Mouse (Mus musculus): ENCODE measurements at regions not wholly inside any gene's neighbourhood (a gene's known extent, or its start where the extent isn't known, plus 50 kb on each side); places are given as distances from the start of the nearest gene placed in this dataset.

DNA sequence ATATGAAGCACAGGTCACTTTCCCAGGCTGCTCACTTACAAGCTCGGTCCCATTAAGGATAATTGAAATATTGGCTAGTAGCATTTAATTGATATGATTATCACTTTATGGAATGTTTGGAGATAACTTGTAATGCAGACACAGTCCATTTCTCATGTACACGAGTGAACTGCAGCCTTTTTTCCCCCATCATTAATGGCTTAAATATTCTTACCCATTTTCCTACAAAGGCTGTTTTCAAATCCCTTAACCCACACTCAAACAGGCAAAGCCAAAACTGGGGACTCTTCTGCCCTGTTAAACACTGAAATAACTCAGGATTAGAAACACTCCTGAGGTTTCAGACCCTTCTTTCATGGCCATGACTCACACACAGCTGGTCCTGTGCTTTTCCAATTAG lies 649.2 kb upstream of the Tenm3 start:
- Histone ChIP-seq H3K27me3 (replicated peaks; ENCODE audit: control insufficient read depth, insufficient read depth, low read length) (no peaks in the 10 kb centered on the region), H3K4me1 (replicated peaks; ENCODE audit: control insufficient read depth, insufficient read depth, low read length) (no peaks in the 10 kb centered on the region), H3K27ac (ENCODE audit: low read depth, low read length) (no peak overlapping the region), H3K9me3 (ENCODE audit: control insufficient read depth) (no peaks in the 10 kb centered on the region), H3K36me3 (ENCODE audit: control insufficient read depth, insufficient read depth) (no peaks in the 10 kb centered on the region), H3K4me2 (replicated peaks; ENCODE audit: low read depth) (no peak overlapping the region), H3K4me3 (ENCODE audit: low read depth, low read length) (no peak overlapping the region), H3K9ac (ENCODE audit: low read depth, low read length) (no peak overlapping the region)
- TF ChIP-seq CTCF (IDR thresholded peaks at IDR 0.05; ENCODE audit: low read depth) = no peak
- 67% methylated on average over 2 of the region's 2 CpGs for WGBS
- no peak for ATAC-seq

- 83% methylated on average over 4 of the region's 4 CpGs for WGBS
These were observed 641.5 kb upstream of the Tenm3 start for GRCm38 (mm10) chr8:49485284-49485683.

GRCm38 (mm10) chr8:49481476-49481992 lies 637.8 kb upstream of the Tenm3 start:
- Histone ChIP-seq H3K9me3 (ENCODE audit: control insufficient read depth) (no peaks in the 10 kb centered on the region), H3K36me3 (ENCODE audit: control insufficient read depth, insufficient read depth) (no peaks in the 10 kb centered on the region), H3K4me2 (replicated peaks; ENCODE audit: low read depth) (no peak overlapping the region), H3K27me3 (replicated peaks; ENCODE audit: control insufficient read depth, insufficient read depth, low read length) (no peaks in the 10 kb centered on the region), H3K27ac (ENCODE audit: low read depth, low read length) (no peak overlapping the region), H3K4me3 (ENCODE audit: low read depth, low read length) (no peak overlapping the region), H3K9ac (ENCODE audit: low read depth, low read length) (no peak overlapping the region), H3K4me1 (replicated peaks; ENCODE audit: control insufficient read depth, insufficient read depth, low read length) (no peaks in the 10 kb centered on the region)
- no peak for ATAC-seq
- TF ChIP-seq CTCF (IDR thresholded peaks at IDR 0.05; ENCODE audit: low read depth) = no peak
- 73% methylated on average over 6 of the region's 6 CpGs for WGBS

More at GRCm38 (mm10) chr8:49485284-49485683, 641.5 kb upstream of the Tenm3 start:
- no peak overlapping the region for H3K4me2 ChIP-seq (replicated peaks; ENCODE audit: low read depth)
- H3K27me3 ChIP-seq (replicated peaks; ENCODE audit: control insufficient read depth, insufficient read depth, low read length) = no peaks in the 10 kb centered on the region
- ATAC-seq = no peak
- H3K36me3 ChIP-seq (ENCODE audit: control insufficient read depth, insufficient read depth) = no peaks in the 10 kb centered on the region
- no peaks in the 10 kb centered on the region for H3K9me3 ChIP-seq (ENCODE audit: control insufficient read depth)
- H3K27ac ChIP-seq (ENCODE audit: low read depth, low read length) = no peak overlapping the region
- no peaks in the 10 kb centered on the region for H3K4me1 ChIP-seq (replicated peaks; ENCODE audit: control insufficient read depth, insufficient read depth, low read length)
- H3K4me3 ChIP-seq (ENCODE audit: low read depth, low read length) = no peak overlapping the region
- TF ChIP-seq CTCF (IDR thresholded peaks at IDR 0.05; ENCODE audit: low read depth) = no peak
- H3K9ac ChIP-seq (ENCODE audit: low read depth, low read length) = no peak overlapping the region

DNA sequence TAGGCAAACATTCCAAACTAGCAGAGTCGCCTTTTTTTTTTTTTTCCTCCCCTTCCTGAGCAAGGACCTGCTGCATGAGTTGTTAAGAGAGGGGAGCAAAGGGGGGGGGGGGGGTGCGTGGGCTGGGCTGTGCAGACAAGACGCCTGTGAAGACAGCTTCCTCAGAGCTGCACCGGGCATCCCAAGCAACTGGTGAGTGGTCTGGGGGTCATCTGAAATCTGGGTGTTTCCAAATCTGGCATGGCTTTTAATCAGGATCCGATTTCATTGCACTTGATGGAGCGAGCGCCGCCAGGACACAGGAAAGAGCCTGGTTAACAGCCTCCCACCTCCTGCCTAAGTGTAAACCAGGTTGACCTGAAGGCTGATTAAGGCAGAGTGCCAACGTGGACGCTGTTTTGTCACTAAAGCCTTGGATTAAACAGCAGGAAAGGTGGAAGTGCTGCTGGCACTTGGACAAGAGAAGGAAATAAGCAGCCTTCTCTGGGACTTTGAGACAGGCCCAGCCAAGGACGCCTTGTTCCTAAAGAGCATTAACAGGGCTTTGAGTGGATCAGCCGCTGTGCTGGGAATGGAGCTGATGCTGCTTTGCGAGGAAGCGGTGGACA lies 622.3 kb upstream of the Tenm3 start:
- Histone ChIP-seq H3K9me3 (ENCODE audit: control insufficient read depth) (no peaks in the 10 kb centered on the region), H3K4me3 (ENCODE audit: low read depth, low read length) (no peak overlapping the region), H3K36me3 (ENCODE audit: control insufficient read depth, insufficient read depth) (no peaks in the 10 kb centered on the region), H3K4me2 (replicated peaks; ENCODE audit: low read depth) (peak overlapping the region; percentile 18; the same call in 1 of the 2 replicates), H3K4me1 (replicated peaks; ENCODE audit: control insufficient read depth, insufficient read depth, low read length) (no peaks in the 10 kb centered on the region), H3K9ac (ENCODE audit: low read depth, low read length) (no peak overlapping the region), H3K27ac (ENCODE audit: low read depth, low read length) (no peak overlapping the region), H3K27me3 (replicated peaks; ENCODE audit: control insufficient read depth, insufficient read depth, low read length) (no peaks in the 10 kb centered on the region)
- WGBS = 26% methylated on average over 14 of the region's 14 CpGs
- no peak for ATAC-seq
- no peak for TF ChIP-seq CTCF (IDR thresholded peaks at IDR 0.05; ENCODE audit: low read depth)

DNA sequence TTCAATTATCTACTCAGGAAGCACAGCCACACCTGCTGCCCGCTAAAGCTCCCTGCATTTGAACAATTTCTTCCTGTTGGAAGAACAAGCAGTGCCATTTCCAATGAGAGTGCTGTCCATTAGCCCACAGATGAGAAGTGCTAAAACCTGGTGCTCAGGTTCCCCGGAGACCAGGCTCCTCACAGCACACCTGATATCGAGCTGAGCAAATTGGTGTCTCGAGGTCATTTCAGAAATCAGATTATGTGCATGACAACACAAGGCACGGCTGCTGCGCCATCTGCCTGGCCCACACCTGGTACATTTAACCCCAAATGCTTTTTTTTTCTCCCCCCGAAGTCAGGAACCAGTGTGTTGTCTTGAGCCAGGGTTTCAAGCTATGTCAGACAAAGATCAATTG lies 621.3 kb upstream of the Tenm3 start:
- no peaks in the 10 kb centered on the region for H3K27me3 ChIP-seq (replicated peaks; ENCODE audit: control insufficient read depth, insufficient read depth, low read length)
- 42% methylated on average over 7 of the region's 7 CpGs for WGBS
- no peaks in the 10 kb centered on the region for H3K4me1 ChIP-seq (replicated peaks; ENCODE audit: control insufficient read depth, insufficient read depth, low read length)
- H3K36me3 ChIP-seq (ENCODE audit: control insufficient read depth, insufficient read depth) = no peaks in the 10 kb centered on the region
- no peak for TF ChIP-seq CTCF (IDR thresholded peaks at IDR 0.05; ENCODE audit: low read depth)
- no peak overlapping the region for H3K4me2 ChIP-seq (replicated peaks; ENCODE audit: low read depth)
- H3K4me3 ChIP-seq (ENCODE audit: low read depth, low read length) = no peak overlapping the region
- H3K9me3 ChIP-seq (ENCODE audit: control insufficient read depth) = no peaks in the 10 kb centered on the region
- no peak overlapping the region for H3K9ac ChIP-seq (ENCODE audit: low read depth, low read length)
- no peak for ATAC-seq
- H3K27ac ChIP-seq (ENCODE audit: low read depth, low read length) = no peak overlapping the region

GRCm38 (mm10) chr8:49462602-49463001 lies 618.9 kb upstream of the Tenm3 start:
- no peak for ATAC-seq
- 62% methylated on average over 8 of the region's 8 CpGs for WGBS

More at GRCm38 (mm10) chr8:49462602-49463001, 618.9 kb upstream of the Tenm3 start:
- no peaks in the 10 kb centered on the region for H3K27me3 ChIP-seq (replicated peaks; ENCODE audit: control insufficient read depth, insufficient read depth, low read length)
- no peak overlapping the region for H3K9ac ChIP-seq (ENCODE audit: low read depth, low read length)
- H3K4me3 ChIP-seq (ENCODE audit: low read depth, low read length) = no peak overlapping the region
- no peak for TF ChIP-seq CTCF (IDR thresholded peaks at IDR 0.05; ENCODE audit: low read depth)
- H3K4me1 ChIP-seq (replicated peaks; ENCODE audit: control insufficient read depth, insufficient read depth, low read length) = no peaks in the 10 kb centered on the region
- H3K27ac ChIP-seq (ENCODE audit: low read depth, low read length) = no peak overlapping the region
- no peak overlapping the region for H3K4me2 ChIP-seq (replicated peaks; ENCODE audit: low read depth)
- no peaks in the 10 kb centered on the region for H3K9me3 ChIP-seq (ENCODE audit: control insufficient read depth)
- H3K36me3 ChIP-seq (ENCODE audit: control insufficient read depth, insufficient read depth) = no peaks in the 10 kb centered on the region
